Mouse (Mus musculus): ENCODE measurements at regions not wholly inside any gene's neighbourhood (a gene's known extent, or its start where the extent isn't known, plus 50 kb on each side); places are given as distances from the start of the nearest gene placed in this dataset.

DNA sequence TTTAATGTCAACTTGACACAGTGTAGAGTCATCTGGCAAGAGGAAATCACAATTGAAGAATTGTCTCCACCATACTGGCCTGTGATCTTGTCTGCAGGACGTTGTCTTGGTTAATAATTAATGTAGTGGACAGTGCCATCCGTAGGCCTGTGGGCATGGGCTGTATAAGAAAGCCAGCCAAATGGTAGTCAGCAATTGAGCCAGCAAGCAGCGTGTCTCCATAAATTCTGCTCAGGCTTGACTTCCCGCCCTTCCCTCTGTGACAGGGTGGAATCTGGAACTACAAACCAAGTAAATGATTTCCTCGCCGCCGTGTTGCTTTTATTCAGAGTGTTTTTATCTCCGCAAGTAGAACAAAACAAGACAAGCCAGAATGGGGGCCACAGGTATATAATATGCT, 184.5 kb upstream of the Plekha5 start:
- H3K27ac ChIP-seq (ENCODE audit: low read depth, low read length) = no peak overlapping the region
- DNase-seq (no peak), ATAC-seq (no peak)
- no peak overlapping the region for H3K9ac ChIP-seq
- H3K9me3 ChIP-seq (ENCODE audit: low read length) = no peaks in the 10 kb centered on the region
- no peak overlapping the region for H3K4me3 ChIP-seq (ENCODE audit: low read depth, low read length)
- H3K4me2 ChIP-seq (ENCODE audit: low read depth) = no peak overlapping the region
- no peaks in the 10 kb centered on the region for H3K27me3 ChIP-seq (ENCODE audit: insufficient read depth, low read length)
- WGBS = 92% methylated on average over 8 of the region's 8 CpGs
- no peaks in the 10 kb centered on the region for H3K36me3 ChIP-seq (ENCODE audit: insufficient read depth)
- H3K4me1 ChIP-seq (ENCODE audit: insufficient read depth) = no peaks in the 10 kb centered on the region
- TF ChIP-seq CTCF (IDR thresholded peaks at IDR 0.05; ENCODE audit: low read depth) = no peak

DNA sequence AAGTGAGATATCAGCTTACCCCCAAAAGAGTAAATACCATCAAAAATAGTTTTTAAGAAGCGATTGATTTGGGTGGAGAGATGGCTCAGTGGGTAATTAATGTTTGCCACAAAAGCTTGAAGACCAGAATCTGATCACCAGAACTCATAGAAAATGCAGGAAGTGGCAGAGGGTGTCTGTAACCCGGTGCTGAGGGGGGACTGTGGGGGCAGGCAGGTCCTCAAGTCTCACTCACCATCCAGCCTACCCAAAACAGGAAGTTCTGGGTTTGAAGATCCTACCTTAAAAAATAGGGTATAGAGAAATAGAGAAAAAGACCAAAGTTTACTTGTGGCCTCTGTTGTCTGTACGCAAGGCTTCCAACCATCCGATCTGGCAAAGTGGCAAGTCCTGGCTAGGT, 190.3 kb upstream of the Plcz1 start:
- no peaks in the 10 kb centered on the region for H3K27me3 ChIP-seq (ENCODE audit: insufficient read depth, low read length)
- H3K9ac ChIP-seq = no peak overlapping the region
- H3K4me2 ChIP-seq (ENCODE audit: low read depth) = no peak overlapping the region
- no peak overlapping the region for H3K27ac ChIP-seq (ENCODE audit: low read depth, low read length)
- H3K36me3 ChIP-seq (ENCODE audit: insufficient read depth) = no peaks in the 10 kb centered on the region
- DNase-seq = no peak
- no peaks in the 10 kb centered on the region for H3K9me3 ChIP-seq (ENCODE audit: low read length)
- 88% methylated on average over 4 of the region's 4 CpGs for WGBS
- no peak for ATAC-seq
- H3K4me1 ChIP-seq (ENCODE audit: insufficient read depth) = no peaks in the 10 kb centered on the region; the same call in 1 of the 2 replicates
- no peak for TF ChIP-seq CTCF (IDR thresholded peaks at IDR 0.05; ENCODE audit: low read depth)
- H3K4me3 ChIP-seq (ENCODE audit: low read depth, low read length) = no peak overlapping the region

DNA sequence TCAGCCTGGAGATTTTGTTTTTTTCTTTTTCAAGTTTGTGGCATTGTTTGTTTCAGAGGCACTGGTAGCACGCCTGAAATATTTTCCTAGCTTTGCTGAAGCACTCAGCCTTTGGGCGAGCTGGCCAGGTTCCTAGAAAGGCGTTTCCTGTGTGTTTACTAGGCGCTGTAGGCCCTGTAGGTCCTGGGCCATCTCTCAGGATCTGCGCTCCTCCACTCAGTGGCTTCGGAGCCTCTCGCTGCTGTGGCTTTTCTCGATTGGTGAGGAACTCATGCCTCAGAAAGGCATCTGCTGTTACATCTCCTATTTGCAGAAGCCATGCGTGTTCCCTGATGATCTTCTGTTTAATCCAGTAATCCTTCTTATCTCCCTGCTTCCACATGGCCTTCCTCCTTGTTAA, 188.0 kb upstream of the Plcz1 start:
- H3K4me2 ChIP-seq (ENCODE audit: low read depth) = no peak overlapping the region
- no peaks in the 10 kb centered on the region for H3K27me3 ChIP-seq (ENCODE audit: insufficient read depth, low read length)
- no peak overlapping the region for H3K27ac ChIP-seq (ENCODE audit: low read depth, low read length)
- H3K9ac ChIP-seq = no peak overlapping the region
- 42% methylated on average over 9 of the region's 9 CpGs for WGBS
- H3K36me3 ChIP-seq (ENCODE audit: insufficient read depth) = no peaks in the 10 kb centered on the region
- TF ChIP-seq CTCF (IDR thresholded peaks at IDR 0.05; ENCODE audit: low read depth) = no peak
- 0 out of 2 replicates have a peak, but pooled peaks cover 2% of the 10 kb centered on the region for H3K9me3 ChIP-seq (ENCODE audit: low read length)
- ATAC-seq (no peak), DNase-seq (no peak)
- no peaks in the 10 kb centered on the region; the same call in 1 of the 2 replicates for H3K4me1 ChIP-seq (ENCODE audit: insufficient read depth)
- H3K4me3 ChIP-seq (ENCODE audit: low read depth, low read length) = no peak overlapping the region

DNA sequence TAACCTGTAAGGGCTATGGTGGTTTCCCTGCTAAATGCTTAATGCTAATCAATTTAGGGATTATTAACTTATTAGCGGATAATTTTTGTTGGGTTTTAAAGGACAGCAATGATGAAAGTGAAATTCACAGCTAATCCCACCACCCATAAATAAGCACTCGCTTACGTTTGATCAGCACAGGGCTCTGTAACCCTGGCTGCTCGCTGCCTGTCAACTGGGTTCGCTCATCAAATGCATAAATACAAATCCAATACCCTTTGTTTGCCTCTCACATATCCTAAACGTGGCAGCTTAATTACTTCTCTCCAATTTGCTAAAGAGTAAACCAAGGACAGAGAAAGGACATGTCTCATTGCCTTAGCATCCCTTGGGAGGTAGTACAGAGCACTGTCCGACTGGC, 187.5 kb upstream of the Plcz1 start:
- Histone ChIP-seq H3K27me3 (ENCODE audit: insufficient read depth, low read length) (no peaks in the 10 kb centered on the region), H3K27ac (ENCODE audit: low read depth, low read length) (no peak overlapping the region), H3K4me1 (ENCODE audit: insufficient read depth) (no peaks in the 10 kb centered on the region; the same call in 1 of the 2 replicates), H3K4me3 (ENCODE audit: low read depth, low read length) (no peak overlapping the region), H3K36me3 (ENCODE audit: insufficient read depth) (no peaks in the 10 kb centered on the region), H3K9me3 (ENCODE audit: low read length) (0 out of 2 replicates have a peak, but pooled peaks cover 2% of the 10 kb centered on the region), H3K4me2 (ENCODE audit: low read depth) (no peak overlapping the region), H3K9ac (no peak overlapping the region)
- ATAC-seq = no peak
- no peak for DNase-seq
- TF ChIP-seq CTCF (IDR thresholded peaks at IDR 0.05; ENCODE audit: low read depth) = no peak
- 50% methylated on average over 7 of the region's 7 CpGs for WGBS

DNA sequence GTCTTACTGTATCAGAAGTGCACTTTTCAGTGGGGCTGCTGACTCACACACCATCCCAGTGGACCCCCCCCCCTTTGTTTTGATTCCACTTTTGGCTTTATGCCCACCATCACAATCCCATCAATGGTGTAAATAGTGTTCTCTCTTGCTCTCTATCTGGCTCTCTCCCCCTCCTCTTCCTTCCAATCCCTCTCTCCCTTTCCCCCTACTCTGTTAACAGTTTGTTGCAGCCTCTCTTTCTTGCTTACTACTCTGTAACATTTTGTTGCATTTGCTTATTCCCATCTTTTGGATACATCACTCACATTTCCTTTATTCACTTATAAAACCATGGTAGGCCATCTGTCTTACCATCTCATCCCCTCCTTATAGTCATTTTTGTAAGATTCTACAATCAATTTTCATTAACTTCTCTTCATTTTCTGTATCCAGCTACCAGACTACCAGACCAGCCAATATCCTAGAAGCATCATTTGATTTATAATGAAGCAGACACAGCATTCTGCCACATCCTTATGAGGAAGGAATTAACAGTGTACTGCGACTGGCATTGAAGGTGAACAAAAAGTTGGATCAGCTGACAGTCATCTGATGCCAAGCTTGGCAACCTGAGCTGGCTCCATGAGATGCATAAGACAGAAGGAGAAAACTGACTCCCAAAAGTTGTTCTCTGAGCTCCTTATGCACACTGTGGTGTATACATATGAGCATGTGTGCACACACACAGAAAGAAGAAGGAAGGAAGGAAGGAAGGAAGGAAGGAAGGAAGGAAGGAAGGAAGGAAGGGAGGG, 181.5 kb upstream of the Plcz1 start:
- DNase-seq = peak; percentile 72
- H3K27me3 ChIP-seq (ENCODE audit: insufficient read depth, low read length) = no peaks in the 10 kb centered on the region
- H3K36me3 ChIP-seq (ENCODE audit: insufficient read depth) = no peaks in the 10 kb centered on the region
- no peak overlapping the region for H3K9ac ChIP-seq
- H3K4me1 ChIP-seq (ENCODE audit: insufficient read depth) = no peaks in the 10 kb centered on the region
- no peak for TF ChIP-seq CTCF (IDR thresholded peaks at IDR 0.05; ENCODE audit: low read depth)
- ATAC-seq = peak; percentile 78
- 0 out of 2 replicates have a peak, but pooled peaks cover 2% of the 10 kb centered on the region for H3K9me3 ChIP-seq (ENCODE audit: low read length)
- H3K4me2 ChIP-seq (ENCODE audit: low read depth) = no peak overlapping the region
- H3K27ac ChIP-seq (ENCODE audit: low read depth, low read length) = no peak overlapping the region
- WGBS = 43% methylated on average over 1 of the region's 1 CpGs
- no peak overlapping the region for H3K4me3 ChIP-seq (ENCODE audit: low read depth, low read length)

DNA sequence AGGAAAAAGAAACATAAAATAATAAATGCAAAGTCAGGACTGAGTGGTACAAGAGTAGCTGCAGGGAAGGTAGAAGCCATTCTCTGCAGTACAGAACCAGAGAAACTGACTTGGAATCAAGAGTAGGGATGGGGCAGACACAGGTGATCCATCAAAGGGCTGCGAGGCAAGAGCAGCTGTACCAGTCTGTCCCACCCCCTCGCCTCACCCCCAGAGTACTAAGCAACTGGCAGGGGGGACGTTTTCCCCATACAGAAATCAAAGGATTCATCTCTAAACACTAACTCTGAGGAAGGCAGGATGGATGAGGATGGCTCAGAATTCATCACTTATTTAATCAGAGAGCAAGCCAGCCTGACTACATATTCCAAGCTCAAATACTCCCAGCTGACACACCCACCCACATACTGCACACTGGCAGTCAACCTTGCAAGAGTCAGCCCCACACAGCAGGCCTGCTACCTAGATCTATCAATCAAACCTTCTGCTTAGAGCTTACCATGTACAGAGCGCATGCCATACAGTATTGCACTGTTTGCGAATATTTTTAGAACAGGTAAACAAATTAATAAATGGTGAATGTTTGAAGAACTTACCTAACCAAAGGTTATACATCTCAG, 180.5 kb upstream of the Plcz1 start:
- DNase-seq (no peak), ATAC-seq (no peak)
- 68% methylated on average over 5 of the region's 5 CpGs for WGBS

DNA sequence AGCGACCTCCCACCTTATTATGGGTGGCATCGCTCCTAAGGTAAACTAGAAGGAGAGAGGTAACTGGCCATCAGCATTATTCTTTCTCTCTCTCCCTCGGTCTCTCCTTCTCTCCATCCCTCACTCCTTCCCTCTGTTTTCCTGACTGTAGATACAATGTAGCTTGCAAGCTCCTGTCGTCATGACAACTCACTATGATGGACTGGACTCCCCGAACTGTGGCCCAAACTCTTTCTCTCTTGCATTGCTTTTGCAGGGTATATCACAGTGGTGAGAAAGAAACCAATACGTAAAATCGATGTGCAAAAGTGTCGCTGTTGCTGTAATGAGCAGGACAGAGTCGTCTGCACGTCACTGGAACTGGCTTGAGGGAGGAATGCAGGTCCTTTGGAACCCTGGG, 177.5 kb upstream of the Plcz1 start:
- H3K27me3 ChIP-seq (ENCODE audit: insufficient read depth, low read length) = no peaks in the 10 kb centered on the region
- 78% methylated on average over 10 of the region's 10 CpGs for WGBS
- no peaks in the 10 kb centered on the region for H3K9me3 ChIP-seq (ENCODE audit: low read length)
- no peak for TF ChIP-seq CTCF (IDR thresholded peaks at IDR 0.05; ENCODE audit: low read depth)
- no peak overlapping the region for H3K4me2 ChIP-seq (ENCODE audit: low read depth)
- DNase-seq (no peak), ATAC-seq (0 out of 2 replicates have a peak, but pooled peaks have one; percentile 46)
- no peaks in the 10 kb centered on the region for H3K4me1 ChIP-seq (ENCODE audit: insufficient read depth)
- H3K4me3 ChIP-seq (ENCODE audit: low read depth, low read length) = no peak overlapping the region
- no peak overlapping the region for H3K9ac ChIP-seq
- H3K36me3 ChIP-seq (ENCODE audit: insufficient read depth) = no peaks in the 10 kb centered on the region
- H3K27ac ChIP-seq (ENCODE audit: low read depth, low read length) = no peak overlapping the region

More for the DNA sequence above, 180.5 kb upstream of the Plcz1 start:
- Histone ChIP-seq H3K4me1 (ENCODE audit: insufficient read depth) (no peaks in the 10 kb centered on the region), H3K27me3 (ENCODE audit: insufficient read depth, low read length) (no peaks in the 10 kb centered on the region), H3K36me3 (ENCODE audit: insufficient read depth) (no peaks in the 10 kb centered on the region), H3K4me2 (ENCODE audit: low read depth) (no peak overlapping the region), H3K9ac (no peak overlapping the region), H3K4me3 (ENCODE audit: low read depth, low read length) (no peak overlapping the region), H3K9me3 (ENCODE audit: low read length) (0 out of 2 replicates have a peak, but pooled peaks cover 2% of the 10 kb centered on the region), H3K27ac (ENCODE audit: low read depth, low read length) (no peak overlapping the region)
- TF ChIP-seq CTCF (IDR thresholded peaks at IDR 0.05; ENCODE audit: low read depth) = no peak
